Mouse (Mus musculus) olfactory bulb, adult 2 months (tissue): ENCODE results near the gene Gba2. TPM values are rescaled to one million over a fixed set of nuclear protein-coding genes. Genes with fewer than 3 reads are reported as not detected.

Source experiments
- H3K27ac ChIP-seq: fragments of 200-500 bp; 2 replicates; pipeline ENCODE4 v1.5.1; 2012; ENCODE audit warnings: low read depth, low read length; ENCODE audit not compliant: insufficient read depth
- H3K4me1 ChIP-seq: fragments of 200-500 bp; 2 replicates; pipeline ENCODE4 v1.6.1; 2012; ENCODE audit warnings: low read length; ENCODE audit not compliant: control insufficient read depth, insufficient read depth
- H3K4me3 ChIP-seq: fragments of 200-500 bp; 2 replicates; pipeline ENCODE4 v1.5.1; 2012; ENCODE audit warnings: mild to moderate bottlenecking, low read depth, low read length, moderate library complexity; ENCODE audit not compliant: insufficient read depth
- CTCF ChIP-seq: fragments of 200-500 bp; IDR thresholded peaks from 2 replicates; pipeline ENCODE4 v1.5.1; 2012; ENCODE audit warnings: low read depth, mild to moderate bottlenecking, low read length, moderate library complexity; ENCODE audit not compliant: insufficient read depth
- POLR2A ChIP-seq: fragments of 200-500 bp; IDR thresholded peaks from 2 replicates; pipeline ENCODE4 v1.6.1; 2012; ENCODE audit warnings: mild to moderate bottlenecking, low read depth, low read length, moderate library complexity; ENCODE audit not compliant: insufficient read depth
- WGBS: fragments of 180-500 bp; shearing (Covaris S2); methylation state at CpG from one replicate; pipeline ENCODE4 v1.1.7; 2018; 5-methylcytosine and 5-hydroxymethylcytosine counted together
- polyA plus RNA-seq: library from polyadenylated mRNA; stranded (reverse); fragments of >200 nt; gene quantifications from 2 replicates; pipeline ENCODE4 v1.2.4, GENCODE M21; 2012; ENCODE audit warnings: low replicate concordance; ENCODE audit not compliant: missing spikeins, insufficient read depth, insufficient read length

The Gba2 gene
- polyA plus RNA-seq, 1 experiment, result not detected

DNA sequence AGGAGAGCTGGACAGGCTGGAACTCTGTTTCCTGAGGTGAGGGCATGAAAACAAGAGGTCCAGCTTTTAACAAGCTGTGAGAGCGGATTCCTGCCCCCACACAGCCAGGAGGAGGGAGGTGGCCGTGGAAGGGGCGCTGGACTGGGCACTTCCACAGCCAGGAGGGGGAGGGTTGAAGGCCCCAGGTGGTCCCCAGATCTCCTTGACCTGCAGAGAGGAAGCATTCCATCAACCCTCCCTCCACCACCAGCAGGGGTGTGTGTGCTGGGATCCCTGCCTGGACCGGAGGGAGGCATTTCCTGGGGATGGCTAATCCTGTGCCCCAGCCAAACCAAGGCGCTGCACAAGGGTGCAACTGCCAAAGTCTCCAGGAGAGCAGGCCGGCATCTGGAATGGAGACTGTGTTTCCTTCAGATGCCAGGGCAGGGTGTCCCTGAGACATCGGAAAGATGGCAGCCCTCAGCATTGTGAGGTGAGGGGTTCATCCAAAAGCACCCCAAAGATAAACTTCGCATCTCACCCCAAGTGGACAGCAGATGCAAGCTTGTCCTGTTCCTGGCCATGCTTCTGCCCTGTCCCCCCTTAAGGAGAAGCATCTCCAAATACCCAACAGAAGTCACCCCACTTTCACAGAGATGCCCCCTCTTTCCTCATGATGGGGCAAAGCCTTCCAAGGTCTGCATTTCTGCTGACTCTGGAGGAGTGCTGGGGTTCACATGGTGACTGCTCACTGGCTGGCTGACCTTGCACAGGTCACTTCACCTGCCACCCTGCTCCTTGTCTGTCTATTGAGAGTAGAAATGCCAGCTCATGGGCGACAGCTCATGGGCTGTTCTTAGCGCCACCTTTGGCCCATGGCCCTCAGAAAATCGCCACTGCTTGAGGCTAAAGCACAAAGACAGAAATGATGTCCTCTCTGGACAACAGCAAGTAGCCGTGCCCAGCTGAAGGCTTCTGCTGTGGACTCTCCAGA, 6.1 kb upstream of the Gba2 start, which contains the start of gene Msmp:
Msmp (minus strand) TSS at position 51 of the 973 bp plus-strand sequence.
- H3K4me3 ChIP-seq, result no peak within 1 kb of the TSS
- WGBS, result 69% methylated on average over 12 of the region's 12 CpGs
- TF ChIP-seq POLR2A (no peak), CTCF (no peak)
- peaks cover 11% of the 10 kb centered on the region for H3K4me1 ChIP-seq
- no peak within 1 kb of the TSS for H3K27ac ChIP-seq

DNA sequence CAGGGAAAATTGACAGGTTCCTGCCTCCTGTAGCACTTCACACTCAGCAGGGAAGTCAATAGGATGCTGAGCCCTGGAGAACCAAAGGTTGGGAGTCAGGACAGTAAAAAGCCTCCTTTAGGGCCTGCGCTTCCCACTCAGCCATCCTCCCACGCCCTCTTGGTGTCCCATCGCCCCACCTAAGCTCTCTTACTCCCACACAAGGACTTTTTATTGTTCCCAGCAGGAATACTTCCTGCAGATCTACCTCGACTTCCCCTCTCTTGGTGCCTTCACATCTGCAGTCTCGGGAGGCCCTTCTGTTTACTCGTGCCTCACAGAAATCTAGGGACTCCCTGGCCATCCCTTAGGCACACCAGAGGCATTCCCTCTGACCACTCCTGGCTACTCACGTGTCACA, 4.7 kb upstream of the Gba2 start:
- peaks cover 13% of the 10 kb centered on the region for H3K4me1 ChIP-seq
- TF ChIP-seq CTCF (no peak), POLR2A (no peak)
- WGBS, result 78% methylated on average over 7 of the region's 7 CpGs
- no peak overlapping the region for H3K27ac ChIP-seq
- no peak overlapping the region for H3K4me3 ChIP-seq

DNA sequence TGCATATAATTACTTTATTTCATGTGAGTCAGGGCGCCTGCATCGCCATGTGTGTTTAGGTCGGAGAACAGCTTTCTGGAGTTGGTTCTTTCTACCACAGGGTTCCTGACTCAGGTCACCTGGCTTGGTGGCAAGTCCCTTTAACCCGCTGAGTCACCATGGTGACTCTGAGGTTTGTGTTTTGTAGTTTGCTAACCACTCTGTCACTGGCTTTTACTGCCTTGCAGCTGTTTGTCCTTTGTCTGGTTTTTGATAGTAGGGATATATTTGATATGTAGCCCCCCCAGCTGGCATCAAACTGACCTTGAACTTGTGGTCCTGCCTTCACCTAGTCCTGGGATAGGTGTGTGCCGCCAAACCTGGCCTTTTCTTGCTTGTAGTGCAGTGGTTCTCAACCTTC, 3.6 kb upstream of the Gba2 start:
- H3K4me1 ChIP-seq, result peaks cover 13% of the 10 kb centered on the region
- WGBS, result 93% methylated on average over 5 of the region's 5 CpGs
- H3K4me3 ChIP-seq, result no peak overlapping the region
- no peak overlapping the region for H3K27ac ChIP-seq
- no peak for TF ChIP-seq POLR2A
- no peak for TF ChIP-seq CTCF

- TF ChIP-seq POLR2A (no peak), CTCF (no peak)
- no peak overlapping the region for H3K4me3 ChIP-seq
- H3K4me1 ChIP-seq, result peaks cover 15% of the 10 kb centered on the region
- 94% methylated on average over 12 of the region's 12 CpGs for WGBS
- no peak overlapping the region for H3K27ac ChIP-seq
These were observed 2.7 kb upstream of the Gba2 start for GRCm38 (mm10) chr4:43581381-43581780.

GRCm38 (mm10) chr4:43580721-43581120, 2.0 kb upstream of the Gba2 start:
- WGBS, result 93% methylated on average over 5 of the region's 5 CpGs
- peaks cover 12% of the 10 kb centered on the region for H3K4me1 ChIP-seq
- no peak overlapping the region for H3K4me3 ChIP-seq
- no peak for TF ChIP-seq POLR2A
- TF ChIP-seq CTCF, result no peak
- no peak overlapping the region for H3K27ac ChIP-seq

DNA sequence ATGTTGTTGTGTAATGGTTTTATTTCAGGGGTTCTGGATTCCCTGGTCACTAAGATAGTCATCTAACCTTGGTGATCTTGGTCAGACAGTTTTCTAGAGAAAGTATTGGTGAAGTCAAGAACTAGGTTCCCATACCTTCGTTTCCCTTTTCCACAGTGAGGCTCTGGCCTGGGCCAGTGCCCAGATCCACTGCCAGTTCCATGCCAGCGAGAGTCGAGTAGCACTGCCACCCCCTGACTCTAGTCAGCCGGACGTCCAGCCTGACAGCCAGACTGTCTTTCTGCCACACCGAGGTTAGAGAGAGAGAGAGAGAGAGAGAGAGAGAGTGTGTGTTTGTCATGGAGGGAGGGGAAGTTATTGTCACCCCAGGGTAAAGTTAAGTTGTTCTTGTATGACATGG, 1.1 kb upstream of the Gba2 start:
- H3K4me1 ChIP-seq, result peaks cover 10% of the 10 kb centered on the region
- no peak for TF ChIP-seq POLR2A
- TF ChIP-seq CTCF, result no peak
- 39% methylated on average over 6 of the region's 6 CpGs for WGBS
- H3K27ac ChIP-seq, result no peak overlapping the region
- no peak overlapping the region for H3K4me3 ChIP-seq

- peak overlapping the region; percentile 94 for H3K4me3 ChIP-seq
- peaks cover 10% of the 10 kb centered on the region for H3K4me1 ChIP-seq
- 1% methylated on average over 10 of the region's 10 CpGs for WGBS
- H3K27ac ChIP-seq, result no peak overlapping the region
- TF ChIP-seq POLR2A, result no peak
- TF ChIP-seq CTCF, result no peak
These were observed 583 bp upstream of the Gba2 start for GRCm38 (mm10) chr4:43579256-43579655.

DNA sequence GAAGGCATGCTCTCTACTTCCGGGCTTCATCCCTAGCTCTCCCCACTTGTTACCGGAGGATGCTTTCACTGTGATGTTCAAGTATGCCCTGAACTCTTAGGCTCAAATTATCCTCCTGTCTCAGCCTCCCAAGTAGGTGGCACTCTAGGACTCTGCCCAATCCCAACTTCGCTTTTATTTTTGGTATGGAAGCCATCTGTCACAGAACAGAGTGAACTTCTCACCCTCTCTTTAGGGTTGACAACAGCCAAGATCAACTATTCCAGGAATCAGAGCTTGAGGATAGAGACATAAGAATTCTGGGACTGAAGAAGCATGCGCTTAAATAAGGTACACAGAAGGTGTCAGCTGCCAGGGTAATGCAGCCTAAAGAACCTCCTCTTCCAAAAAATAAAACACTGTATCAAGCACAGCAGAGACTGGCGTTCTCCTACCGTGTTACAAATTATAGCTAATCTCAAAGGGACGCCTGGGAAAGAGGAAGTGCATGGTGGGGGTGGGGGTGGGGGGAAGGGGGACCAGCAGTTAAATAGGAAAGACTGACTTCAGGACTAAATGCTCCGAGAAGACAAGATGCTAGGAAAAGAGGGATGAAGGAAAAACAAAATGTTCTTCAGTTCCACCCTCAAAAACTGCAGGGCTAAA, 1.3 kb downstream of the Gba2 start:
- Histone ChIP-seq H3K27ac (no peak overlapping the region), H3K4me1 (peaks cover 10% of the 10 kb centered on the region), H3K4me3 (peak overlapping the region; percentile 94)
- no peak for TF ChIP-seq POLR2A
- no peak for TF ChIP-seq CTCF
- 24% methylated on average over 8 of the region's 8 CpGs for WGBS

- WGBS, result 15% methylated on average over 2 of the region's 2 CpGs
- H3K4me1 ChIP-seq, result peaks cover 10% of the 10 kb centered on the region
- no peak overlapping the region for H3K4me3 ChIP-seq
- no peak for TF ChIP-seq POLR2A
- no peak for TF ChIP-seq CTCF
- H3K27ac ChIP-seq, result no peak overlapping the region
These were observed 3.3 kb downstream of the Gba2 start for GRCm38 (mm10) chr4:43575356-43575755.
